Mouse (Mus musculus): ENCODE results near the gene AI413582. TPM values are rescaled to one million over a fixed set of nuclear protein-coding genes. Genes with fewer than 3 reads are reported as not detected.

The AI413582 gene
- polyA plus RNA-seq, 1 experiment from 2014 or later: 39.7 TPM

- WGBS: under 1% methylated on average over 65 of the region's 75 CpGs
- peak; percentile 9 for ATAC-seq
- Histone ChIP-seq H3K27me3 (replicated peaks; ENCODE audit: control insufficient read depth, insufficient read depth, low read length) (no peaks in the 10 kb centered on the region), H3K9me3 (ENCODE audit: control insufficient read depth, low read length) (no peaks in the 10 kb centered on the region), H3K4me1 (ENCODE audit: control insufficient read depth, insufficient read depth, low read length) (peaks cover 44% of the 10 kb centered on the region), H3K36me3 (ENCODE audit: control insufficient read depth, insufficient read depth, low read length) (no peaks in the 10 kb centered on the region), H3K4me3 (ENCODE audit: low read length) (peak overlapping the region; percentile 83), H3K27ac (ENCODE audit: low read length) (peak overlapping the region; percentile 96), H3K4me2 (ENCODE audit: low read depth, low read length) (peak overlapping the region; percentile 90), H3K9ac (ENCODE audit: low read depth, low read length) (peak overlapping the region; percentile 92)
These were observed 8.2 kb downstream of the AI413582 start for GRCm38 (mm10) chr17:27557181-27557926.

- H3K4me3 ChIP-seq (ENCODE audit: low read length): peak within 1 kb of the TSS; percentile 83
- no peaks in the 10 kb centered on the region for H3K27me3 ChIP-seq (replicated peaks; ENCODE audit: control insufficient read depth, insufficient read depth, low read length)
- H3K4me2 ChIP-seq (ENCODE audit: low read depth, low read length): peak within 1 kb of the TSS; percentile 90
- under 1% methylated on average over 78 of the region's 79 CpGs for WGBS
- no peaks in the 10 kb centered on the region for H3K36me3 ChIP-seq (ENCODE audit: control insufficient read depth, insufficient read depth, low read length)
- peak; percentile 70 for ATAC-seq
- H3K27ac ChIP-seq (ENCODE audit: low read length): peak within 1 kb of the TSS; percentile 96
- H3K9ac ChIP-seq (ENCODE audit: low read depth, low read length): peak within 1 kb of the TSS; percentile 92
- no peaks in the 10 kb centered on the region for H3K9me3 ChIP-seq (ENCODE audit: control insufficient read depth, low read length)
- H3K4me1 ChIP-seq (ENCODE audit: control insufficient read depth, insufficient read depth, low read length): peaks cover 36% of the 10 kb centered on the region
These were observed 9.1 kb downstream of the AI413582 start, which contains the start of gene Hmga1 for GRCm38 (mm10) chr17:27556315-27557011. Gene Hmga1, plus strand, starts transcription at chr17:27556497.

- ATAC-seq: peak; percentile 61
- H3K27me3 ChIP-seq (replicated peaks; ENCODE audit: control insufficient read depth, insufficient read depth, low read length): no peaks in the 10 kb centered on the region
- H3K9me3 ChIP-seq (ENCODE audit: control insufficient read depth, low read length): no peaks in the 10 kb centered on the region
- peak overlapping the region; percentile 96 for H3K27ac ChIP-seq (ENCODE audit: low read length)
- peaks cover 30% of the 10 kb centered on the region for H3K4me1 ChIP-seq (ENCODE audit: control insufficient read depth, insufficient read depth, low read length)
- peak overlapping the region; percentile 92 for H3K9ac ChIP-seq (ENCODE audit: low read depth, low read length)
- H3K4me2 ChIP-seq (ENCODE audit: low read depth, low read length): peak overlapping the region; percentile 90
- WGBS: under 1% methylated on average over 47 of the region's 55 CpGs
- no peaks in the 10 kb centered on the region for H3K36me3 ChIP-seq (ENCODE audit: control insufficient read depth, insufficient read depth, low read length)
- peak overlapping the region; percentile 83 for H3K4me3 ChIP-seq (ENCODE audit: low read length)
These were observed 9.9 kb downstream of the AI413582 start for GRCm38 (mm10) chr17:27555512-27556172.

- Histone ChIP-seq H3K9ac (ENCODE audit: low read depth, low read length) (peak overlapping the region; percentile 92), H3K27ac (ENCODE audit: low read length) (peak overlapping the region; percentile 96), H3K4me2 (ENCODE audit: low read depth, low read length) (peak overlapping the region; percentile 90), H3K4me3 (ENCODE audit: low read length) (peak overlapping the region; percentile 83), H3K36me3 (ENCODE audit: control insufficient read depth, insufficient read depth, low read length) (no peaks in the 10 kb centered on the region), H3K9me3 (ENCODE audit: control insufficient read depth, low read length) (no peaks in the 10 kb centered on the region), H3K27me3 (replicated peaks; ENCODE audit: control insufficient read depth, insufficient read depth, low read length) (no peaks in the 10 kb centered on the region), H3K4me1 (ENCODE audit: control insufficient read depth, insufficient read depth, low read length) (peaks cover 28% of the 10 kb centered on the region)
- peak; percentile 49 for ATAC-seq
- WGBS: 2% methylated on average over 32 of the region's 39 CpGs
These were observed 10.5 kb downstream of the AI413582 start for GRCm38 (mm10) chr17:27555075-27555511.

GRCm38 (mm10) chr17:27554062-27554960 lies 11.2 kb downstream of the AI413582 start:
- Histone ChIP-seq H3K4me3 (ENCODE audit: low read length) (peak overlapping the region; percentile 83), H3K4me1 (ENCODE audit: control insufficient read depth, insufficient read depth, low read length) (peaks cover 26% of the 10 kb centered on the region), H3K9me3 (ENCODE audit: control insufficient read depth, low read length) (no peaks in the 10 kb centered on the region), H3K27me3 (replicated peaks; ENCODE audit: control insufficient read depth, insufficient read depth, low read length) (no peaks in the 10 kb centered on the region), H3K27ac (ENCODE audit: low read length) (peak overlapping the region; percentile 96), H3K4me2 (ENCODE audit: low read depth, low read length) (peak overlapping the region; percentile 90), H3K36me3 (ENCODE audit: control insufficient read depth, insufficient read depth, low read length) (no peaks in the 10 kb centered on the region), H3K9ac (ENCODE audit: low read depth, low read length) (peak overlapping the region; percentile 92)
- WGBS: 53% methylated on average over 20 of the region's 20 CpGs
- ATAC-seq: no peak

- Histone ChIP-seq H3K27me3 (replicated peaks; ENCODE audit: control insufficient read depth, insufficient read depth, low read length) (no peaks in the 10 kb centered on the region), H3K4me2 (ENCODE audit: low read depth, low read length) (no peak overlapping the region), H3K27ac (ENCODE audit: low read length) (no peak overlapping the region), H3K9ac (ENCODE audit: low read depth, low read length) (no peak overlapping the region; the same call in 1 of the 2 replicates), H3K9me3 (ENCODE audit: control insufficient read depth, low read length) (no peaks in the 10 kb centered on the region), H3K4me3 (ENCODE audit: low read length) (no peak overlapping the region), H3K4me1 (ENCODE audit: control insufficient read depth, insufficient read depth, low read length) (peaks cover 13% of the 10 kb centered on the region; the same call in 1 of the 2 replicates), H3K36me3 (ENCODE audit: control insufficient read depth, insufficient read depth, low read length) (no peaks in the 10 kb centered on the region)
- ATAC-seq: no peak
- WGBS: 72% methylated on average over 23 of the region's 23 CpGs
These were observed 13.0 kb downstream of the AI413582 start for GRCm38 (mm10) chr17:27552215-27553201.

GRCm38 (mm10) chr17:27551393-27551940 lies 14.1 kb downstream of the AI413582 start:
- 68% methylated on average over 10 of the region's 10 CpGs for WGBS
- H3K4me1 ChIP-seq (ENCODE audit: control insufficient read depth, insufficient read depth, low read length): peaks cover 15% of the 10 kb centered on the region; the same call in 1 of the 2 replicates
- no peak for ATAC-seq
- no peaks in the 10 kb centered on the region for H3K9me3 ChIP-seq (ENCODE audit: control insufficient read depth, low read length)
- no peak overlapping the region for H3K4me2 ChIP-seq (ENCODE audit: low read depth, low read length)
- no peaks in the 10 kb centered on the region for H3K36me3 ChIP-seq (ENCODE audit: control insufficient read depth, insufficient read depth, low read length)
- H3K4me3 ChIP-seq (ENCODE audit: low read length): no peak overlapping the region
- no peaks in the 10 kb centered on the region for H3K27me3 ChIP-seq (replicated peaks; ENCODE audit: control insufficient read depth, insufficient read depth, low read length)
- H3K27ac ChIP-seq (ENCODE audit: low read length): no peak overlapping the region
- no peak overlapping the region for H3K9ac ChIP-seq (ENCODE audit: low read depth, low read length)

All from intestine, embryonic 16.5 days (tissue).